Mouse (Mus musculus) C2C12 (cell line): ENCODE results near the gene Slc35b2.

Source experiments
- CEBPB ChIP-seq: IDR thresholded peaks from one replicate; pipeline ENCODE4 v1.6.1; 2011; ENCODE audit warnings: low read depth, mild to moderate bottlenecking, control low read depth, moderate library complexity
- CTCF ChIP-seq: IDR thresholded peaks from one replicate; pipeline ENCODE4 v1.5.1; 2011; ENCODE audit not compliant: control insufficient read depth, insufficient read depth, insufficient read length
- MYOD1 ChIP-seq: IDR thresholded peaks from one replicate; pipeline ENCODE4 v1.6.1; 2011; ENCODE audit warnings: low read depth; ENCODE audit not compliant: control insufficient read depth, insufficient read length
- USF1 ChIP-seq: IDR thresholded peaks from one replicate; pipeline ENCODE4 v1.6.1; 2011; ENCODE audit warnings: low read depth, mild to moderate bottlenecking, control low read depth, moderate library complexity

- peak; percentile 97 for TF ChIP-seq CTCF
- TF ChIP-seq CEBPB, result no peak
- peak; percentile 7 for TF ChIP-seq USF1
- no peak for TF ChIP-seq MYOD1
These were observed at the start of gene Slc35b2 for GRCm38 (mm10) chr17:45563655-45564530.
